Mouse (Mus musculus) liver, embryonic 12.5 days (tissue): Measurements from ENCODE around the gene Yars. TPM values are rescaled to one million over a fixed set of nuclear protein-coding genes. Genes with fewer than 3 reads are reported as not detected.

Experiments used
- ATAC-seq: fragments of 200-750 bp; cut with Nextera tagmentation; 2 replicates; pipeline ENCODE4 v1.8.0; 2017; ENCODE audit warnings: moderate number of reproducible peaks, mild to moderate bottlenecking, moderate library complexity
- H3K27ac ChIP-seq: fragments of 300-500 bp; sonication (generic); 2 replicates; pipeline ENCODE4 v1.5.1; 2016; ENCODE audit warnings: mild to moderate bottlenecking
- H3K27me3 ChIP-seq: fragments of 300-500 bp; sonication (generic); replicated peaks from 2 replicates; pipeline ENCODE4 v1.6.1; 2016; ENCODE audit warnings: mild to moderate bottlenecking, moderate library complexity
- H3K36me3 ChIP-seq: fragments of 300-500 bp; sonication (generic); 2 replicates; pipeline ENCODE4 v1.6.1; 2016; ENCODE audit warnings: mild to moderate bottlenecking, moderate library complexity
- H3K4me1 ChIP-seq: fragments of 300-500 bp; sonication (generic); 2 replicates; pipeline ENCODE4 v1.6.1; 2016
- H3K4me2 ChIP-seq: fragments of 300-500 bp; sonication (generic); 2 replicates; pipeline ENCODE4 v1.6.1; 2016; ENCODE audit warnings: mild to moderate bottlenecking, moderate library complexity
- H3K4me3 ChIP-seq: fragments of 300-500 bp; sonication (generic); 2 replicates; pipeline ENCODE4 v1.5.1; 2016; ENCODE audit warnings: mild to moderate bottlenecking, moderate library complexity
- H3K9ac ChIP-seq: fragments of 300-500 bp; sonication (generic); 2 replicates; pipeline ENCODE4 v1.6.1; 2016; ENCODE audit warnings: mild to moderate bottlenecking, moderate library complexity
- H3K9me3 ChIP-seq: fragments of 300-500 bp; sonication (generic); replicated peaks from 2 replicates; pipeline ENCODE4 v1.6.1; 2016; ENCODE audit warnings: mild to moderate bottlenecking, moderate library complexity
- WGBS: fragments of 180-500 bp; shearing (Covaris S2); methylation state at CpG from one replicate; pipeline ENCODE4 v1.1.7; 2016; ENCODE audit not compliant: insufficient replicate concordance; 5-methylcytosine and 5-hydroxymethylcytosine counted together
- polyA plus RNA-seq: library from polyadenylated mRNA; unstranded; fragments of >200 nt; fragmentation: Nextera tagmentation; extraction: Ambion mirVana; gene quantifications from 2 replicates; pipeline ENCODE4 v1.2.1, GENCODE M21; 2016

Yars gene
- polyA plus RNA-seq, 1 experiment from 2014 or later, result 92.9 TPM

DNA sequence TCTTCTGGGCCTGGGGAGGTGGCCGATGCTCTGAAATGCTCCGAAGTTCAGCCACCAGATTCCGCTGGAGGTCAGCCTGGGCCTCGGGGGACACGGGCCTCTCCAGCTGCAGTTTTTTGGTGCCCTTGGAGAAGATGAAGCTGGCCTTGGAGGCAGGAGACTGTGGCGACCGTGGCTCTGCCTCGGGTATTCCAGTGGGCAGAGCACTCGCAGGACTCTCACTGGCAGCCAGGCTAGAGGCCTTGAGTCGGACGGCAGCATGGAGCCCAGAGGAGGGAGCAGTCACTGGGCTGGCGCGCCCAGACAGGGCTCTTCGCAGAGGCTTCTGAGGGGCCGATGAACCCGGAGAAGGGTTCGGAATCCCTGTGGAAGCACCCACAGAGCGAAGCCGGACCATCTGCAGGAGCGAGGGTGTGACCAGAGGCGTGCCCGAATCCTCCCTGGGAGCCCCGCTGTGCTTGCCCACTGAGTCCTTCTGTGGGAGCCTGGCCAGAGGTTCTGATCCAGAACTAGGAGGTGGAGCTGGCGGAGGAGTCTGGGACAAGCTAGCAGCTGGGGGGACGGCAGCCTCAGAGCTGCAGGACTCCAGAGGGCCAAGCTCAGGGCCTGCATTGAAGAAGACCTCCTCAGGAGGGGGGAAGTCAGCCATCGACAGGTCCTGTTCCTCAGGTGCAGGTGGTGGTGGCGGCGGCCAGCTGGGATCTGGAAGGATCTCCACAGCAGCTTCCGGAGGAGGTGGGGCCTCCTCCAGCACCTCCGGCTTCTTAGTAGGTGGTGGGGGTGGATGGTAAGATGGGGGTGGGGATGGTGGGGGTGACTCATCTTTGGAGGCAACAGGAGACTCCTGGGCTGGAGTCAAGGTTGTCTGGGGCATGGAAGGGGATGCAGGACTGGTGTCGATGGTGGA, 32.7 kb downstream of the Yars start:
- H3K36me3 ChIP-seq, result peaks cover 33% of the 10 kb centered on the region
- H3K4me3 ChIP-seq, result no peak overlapping the region
- no peaks in the 10 kb centered on the region for H3K9me3 ChIP-seq
- peaks cover 67% of the 10 kb centered on the region for H3K27me3 ChIP-seq
- H3K4me2 ChIP-seq, result no peak overlapping the region
- H3K4me1 ChIP-seq, result peaks cover 15% of the 10 kb centered on the region
- no peak for ATAC-seq
- 45% methylated on average over 31 of the region's 31 CpGs for WGBS
- no peak overlapping the region for H3K9ac ChIP-seq
- H3K27ac ChIP-seq, result no peak overlapping the region

- 20% methylated on average over 55 of the region's 55 CpGs for WGBS
- H3K36me3 ChIP-seq, result peaks cover 20% of the 10 kb centered on the region
- H3K27me3 ChIP-seq, result peaks cover 81% of the 10 kb centered on the region
- H3K27ac ChIP-seq, result no peak overlapping the region
- H3K9me3 ChIP-seq, result no peaks in the 10 kb centered on the region
- peak overlapping the region; percentile 18; the same call in 1 of the 2 replicates for H3K4me3 ChIP-seq
- peak overlapping the region; percentile 55 for H3K4me2 ChIP-seq
- ATAC-seq, result no peak
- H3K4me1 ChIP-seq, result peaks cover 21% of the 10 kb centered on the region
- H3K9ac ChIP-seq, result no peak overlapping the region
These were observed 34.1 kb downstream of the Yars start for GRCm38 (mm10) chr4:129223421-129224281.

DNA sequence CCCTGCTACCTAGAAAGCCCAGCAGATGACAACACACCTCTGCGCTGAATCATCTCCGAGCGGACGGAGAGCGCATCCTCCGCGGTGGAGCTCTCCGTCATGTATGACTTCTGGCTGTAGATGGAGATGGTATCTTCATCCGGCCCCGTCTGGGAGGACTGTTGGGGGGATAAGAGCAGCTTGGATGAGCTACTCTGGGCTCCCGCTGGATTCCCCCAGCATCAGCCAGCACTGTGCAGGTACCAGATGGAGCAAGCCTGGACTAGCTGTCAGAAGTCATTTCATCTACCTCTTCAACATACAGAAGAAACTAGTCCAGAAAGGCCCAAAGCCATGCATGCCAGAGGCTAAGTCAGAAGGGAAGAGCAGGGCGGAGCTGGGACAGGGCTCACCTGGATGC, 35.8 kb downstream of the Yars start:
- Histone ChIP-seq H3K4me3 (no peak overlapping the region), H3K4me1 (peaks cover 21% of the 10 kb centered on the region), H3K27ac (no peak overlapping the region), H3K27me3 (peaks cover 97% of the 10 kb centered on the region), H3K9ac (no peak overlapping the region), H3K4me2 (no peak overlapping the region), H3K9me3 (no peaks in the 10 kb centered on the region), H3K36me3 (peaks cover 3% of the 10 kb centered on the region)
- WGBS, result 85% methylated on average over 12 of the region's 12 CpGs
- no peak for ATAC-seq

GRCm38 (mm10) chr4:129226441-129226963, 36.9 kb downstream of the Yars start:
- ATAC-seq, result no peak
- Histone ChIP-seq H3K9me3 (no peaks in the 10 kb centered on the region), H3K9ac (no peak overlapping the region), H3K4me1 (peaks cover 32% of the 10 kb centered on the region), H3K27ac (no peak overlapping the region), H3K4me2 (no peak overlapping the region), H3K4me3 (no peak overlapping the region), H3K27me3 (peaks cover 99% of the 10 kb centered on the region), H3K36me3 (no peaks in the 10 kb centered on the region)
- 30% methylated on average over 5 of the region's 5 CpGs for WGBS

GRCm38 (mm10) chr4:129227170-129227984, 37.8 kb downstream of the Yars start:
- H3K36me3 ChIP-seq, result no peaks in the 10 kb centered on the region
- no peak overlapping the region for H3K9ac ChIP-seq
- H3K27ac ChIP-seq, result no peak overlapping the region
- 17% methylated on average over 22 of the region's 22 CpGs for WGBS
- no peak for ATAC-seq
- no peaks in the 10 kb centered on the region for H3K9me3 ChIP-seq
- peaks cover 40% of the 10 kb centered on the region for H3K4me1 ChIP-seq
- no peak overlapping the region for H3K4me3 ChIP-seq
- H3K4me2 ChIP-seq, result peak overlapping the region; percentile 34
- peaks cover 99% of the 10 kb centered on the region for H3K27me3 ChIP-seq

DNA sequence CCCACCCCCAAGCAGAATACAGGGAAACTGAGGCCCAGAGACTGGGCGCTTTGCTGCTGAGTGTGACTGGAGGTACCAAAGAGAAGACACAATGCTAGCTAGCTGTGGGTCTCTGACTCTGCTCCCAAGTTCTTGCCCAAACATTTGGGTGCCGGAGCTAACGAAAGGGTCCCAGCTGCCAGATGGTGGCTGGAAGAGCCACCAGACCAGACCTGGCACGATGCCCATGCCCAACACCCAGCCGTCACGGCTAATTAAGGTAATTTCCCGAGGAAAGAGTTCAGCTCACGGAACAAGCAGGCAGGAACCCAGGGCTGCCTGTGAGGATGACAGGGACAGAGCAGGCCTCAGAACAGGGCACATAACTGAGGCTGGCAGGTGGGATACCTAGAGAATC, 38.4 kb downstream of the Yars start:
- Histone ChIP-seq H3K9me3 (no peaks in the 10 kb centered on the region), H3K4me1 (peaks cover 46% of the 10 kb centered on the region), H3K27me3 (peaks cover 99% of the 10 kb centered on the region), H3K4me2 (peak overlapping the region; percentile 34; the same call in 1 of the 2 replicates), H3K27ac (no peak overlapping the region), H3K36me3 (no peaks in the 10 kb centered on the region), H3K9ac (no peak overlapping the region), H3K4me3 (no peak overlapping the region)
- ATAC-seq, result no peak
- 45% methylated on average over 8 of the region's 8 CpGs for WGBS

DNA sequence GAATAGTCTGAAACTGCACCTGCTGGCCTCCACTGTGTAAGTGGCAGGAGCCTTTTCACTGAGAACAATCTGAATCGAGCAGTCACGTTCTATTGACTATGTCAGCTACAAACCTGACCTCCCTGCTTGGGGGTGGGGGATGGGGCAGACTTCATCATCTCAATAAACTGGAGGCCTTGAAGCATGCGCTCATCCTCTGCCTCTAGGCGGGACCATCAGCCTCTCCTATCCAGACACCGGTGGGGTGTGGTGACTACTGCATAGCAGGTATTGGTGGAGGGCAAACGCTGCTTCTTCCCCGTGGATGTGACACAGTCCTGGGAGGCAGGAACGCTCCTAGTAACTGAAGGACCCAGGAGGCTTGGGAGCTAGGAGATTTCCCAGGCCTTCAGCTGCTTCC, 41.4 kb downstream of the Yars start:
- Histone ChIP-seq H3K4me1 (peaks cover 63% of the 10 kb centered on the region), H3K27ac (no peak overlapping the region), H3K9me3 (no peaks in the 10 kb centered on the region)

DNA sequence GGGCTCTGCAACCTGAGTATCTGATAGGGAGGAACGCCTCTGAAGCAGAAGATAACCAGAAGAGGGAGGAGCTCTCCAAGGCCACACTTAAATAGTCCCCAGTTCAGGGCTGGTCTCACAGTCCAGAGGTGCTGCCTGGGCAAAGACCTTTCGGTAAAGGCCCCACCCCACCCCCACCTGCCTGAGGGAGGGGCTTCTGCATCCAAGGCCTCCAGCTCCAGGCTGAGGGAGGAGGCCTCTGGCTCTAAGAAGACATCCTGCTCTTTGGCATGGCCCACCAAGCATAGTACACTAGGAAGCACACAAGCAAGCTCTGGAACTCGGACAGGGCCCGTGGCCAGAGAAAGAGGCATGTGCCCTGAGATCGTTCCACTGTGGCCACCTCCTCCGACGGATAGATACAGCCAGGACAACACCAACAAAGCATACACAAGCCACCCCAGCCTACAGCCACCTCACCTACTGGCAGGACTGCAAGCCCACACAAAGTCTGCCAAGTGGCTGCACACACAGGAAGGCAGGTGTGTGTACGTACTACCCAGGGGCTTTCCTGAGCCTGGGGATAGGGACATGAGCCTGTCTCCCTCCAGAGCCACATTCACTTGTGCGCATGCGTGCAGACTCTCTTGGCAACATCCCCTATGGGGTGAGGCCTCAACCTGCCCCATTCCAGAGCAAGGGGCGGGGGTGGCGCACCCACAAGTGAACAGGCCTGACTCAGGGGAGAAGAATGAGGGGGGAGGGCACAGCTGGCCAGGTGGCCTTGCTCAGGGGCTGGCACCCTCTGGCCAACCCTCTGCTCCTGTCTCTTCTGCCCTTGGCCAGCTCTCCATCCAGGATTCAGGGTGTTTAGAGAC, 42.3 kb downstream of the Yars start:
- 60% methylated on average over 12 of the region's 12 CpGs for WGBS
- peaks cover 71% of the 10 kb centered on the region for H3K4me1 ChIP-seq
- H3K27me3 ChIP-seq, result peaks cover 70% of the 10 kb centered on the region
- no peaks in the 10 kb centered on the region for H3K36me3 ChIP-seq
- H3K4me3 ChIP-seq, result no peak overlapping the region
- ATAC-seq, result peak; percentile 38; the same call in 1 of the 2 replicates
- no peak overlapping the region for H3K9ac ChIP-seq
- H3K9me3 ChIP-seq, result no peaks in the 10 kb centered on the region
- no peak overlapping the region for H3K27ac ChIP-seq
- H3K4me2 ChIP-seq, result peak overlapping the region; percentile 32

More for the DNA sequence above, 41.4 kb downstream of the Yars start:
- no peak for ATAC-seq
- Histone ChIP-seq H3K27me3 (peaks cover 73% of the 10 kb centered on the region), H3K36me3 (no peaks in the 10 kb centered on the region), H3K4me3 (no peak overlapping the region), H3K9ac (no peak overlapping the region), H3K4me2 (peak overlapping the region; percentile 32; the same call in 1 of the 2 replicates)
- 44% methylated on average over 8 of the region's 8 CpGs for WGBS

- WGBS, result 72% methylated on average over 9 of the region's 9 CpGs
- Histone ChIP-seq H3K9ac (no peak overlapping the region), H3K9me3 (no peaks in the 10 kb centered on the region), H3K4me2 (no peak overlapping the region), H3K36me3 (no peaks in the 10 kb centered on the region), H3K27me3 (peaks cover 70% of the 10 kb centered on the region), H3K4me3 (no peak overlapping the region), H3K4me1 (peaks cover 69% of the 10 kb centered on the region), H3K27ac (no peak overlapping the region)
- ATAC-seq, result no peak
These were observed 43.2 kb downstream of the Yars start for GRCm38 (mm10) chr4:129232561-129233360.

- WGBS, result 9% methylated on average over 7 of the region's 7 CpGs
- Histone ChIP-seq H3K9ac (peak overlapping the region; percentile 12; the same call in 1 of the 2 replicates), H3K27ac (peak overlapping the region; percentile 81), H3K4me2 (peak overlapping the region; percentile 51), H3K9me3 (no peaks in the 10 kb centered on the region), H3K27me3 (peaks cover 70% of the 10 kb centered on the region), H3K4me3 (no peak overlapping the region), H3K4me1 (peaks cover 85% of the 10 kb centered on the region), H3K36me3 (no peaks in the 10 kb centered on the region)
- ATAC-seq, result peak; percentile 71
These were observed 44.9 kb downstream of the Yars start for GRCm38 (mm10) chr4:129234488-129234887.
